Mouse (Mus musculus): Measurements from ENCODE around the gene Rps15.

Rps15 gene

DNA sequence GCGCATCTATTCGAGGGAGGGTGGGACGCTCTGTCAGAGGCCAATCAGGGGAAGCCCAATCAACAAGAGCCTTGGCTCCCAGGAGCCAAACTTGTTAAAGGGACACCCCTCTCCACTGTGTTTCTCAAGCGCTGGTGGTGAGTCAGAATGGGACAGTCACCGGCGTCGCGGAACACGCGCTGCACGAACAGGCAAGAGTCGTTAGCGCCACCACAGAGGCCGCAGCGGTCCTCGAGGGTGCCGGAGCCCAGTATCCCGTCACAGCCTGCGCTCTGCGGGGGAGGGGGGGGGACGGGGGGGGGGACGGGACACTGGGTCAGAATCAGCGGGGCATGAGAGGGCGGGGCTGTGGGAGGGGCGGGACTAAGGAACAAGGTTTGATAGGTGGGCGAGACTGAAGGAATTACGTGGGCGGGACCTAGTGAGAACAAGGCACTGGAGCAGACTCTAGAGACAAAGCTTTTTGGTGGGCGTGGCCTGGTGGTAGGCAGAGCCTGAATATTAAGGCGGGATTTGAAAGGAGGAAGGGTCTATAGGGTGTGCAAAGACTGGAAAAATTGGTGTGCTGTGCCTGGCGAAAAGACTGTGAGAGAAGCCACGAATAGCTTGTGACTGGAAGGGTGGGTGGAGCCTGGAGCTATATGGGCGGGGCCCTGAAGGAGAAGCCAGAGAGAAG lies 50.6 kb downstream of the Rps15 start:
- DNase-seq: peak in 1 of 2 experiments; percentile 43

GRCm38 (mm10) chr10:80343425-80343895 lies 51.2 kb downstream of the Rps15 start:
- no peak for DNase-seq

Data from cerebellum, postnatal 14 days (tissue).